Mouse (Mus musculus): ENCODE measurements at regions not wholly inside any gene's neighbourhood (a gene's known extent, or its start where the extent isn't known, plus 50 kb on each side); places are given as distances from the start of the nearest gene placed in this dataset.

GRCm38 (mm10) chr3:48823360-48823759 lies 933.8 kb downstream of the Pcdh18 start:
- TF ChIP-seq CTCF (IDR thresholded peaks at IDR 0.05; ENCODE audit: low read depth) = no peak
- TF ChIP-seq EP300 (optimal IDR thresholded peaks at IDR 0.05) = no peak
- Histone ChIP-seq H3K27me3 (ENCODE audit: control insufficient read depth, insufficient read depth, low read length) (no peaks in the 10 kb centered on the region), H3K4me2 (replicated peaks; ENCODE audit: low read depth) (no peak overlapping the region), H3K9me3 (ENCODE audit: control insufficient read depth, low read length) (no peaks in the 10 kb centered on the region), H3K9ac (ENCODE audit: low read length) (no peak overlapping the region), H3K36me3 (ENCODE audit: control insufficient read depth, insufficient read depth, low read length) (no peaks in the 10 kb centered on the region), H3K4me3 (ENCODE audit: low read depth, low read length) (no peak overlapping the region), H3K27ac (replicated peaks) (no peak overlapping the region), H3K4me1 (replicated peaks; ENCODE audit: control insufficient read depth, insufficient read depth) (no peaks in the 10 kb centered on the region)
- WGBS = 43% methylated on average over 6 of the region's 6 CpGs
- DNase-seq (ENCODE audit: low spot score) (no peak), ATAC-seq (ENCODE audit: low FRiP score, low TSS enrichment) (no peak)

GRCm38 (mm10) chr3:48804398-48804797 lies 952.7 kb downstream of the Pcdh18 start:
- Histone ChIP-seq H3K9me3 (ENCODE audit: control insufficient read depth, low read length) (no peaks in the 10 kb centered on the region), H3K36me3 (ENCODE audit: control insufficient read depth, insufficient read depth, low read length) (no peaks in the 10 kb centered on the region), H3K9ac (ENCODE audit: low read length) (no peak overlapping the region), H3K27ac (replicated peaks) (no peak overlapping the region), H3K4me2 (replicated peaks; ENCODE audit: low read depth) (no peak overlapping the region), H3K27me3 (ENCODE audit: control insufficient read depth, insufficient read depth, low read length) (no peaks in the 10 kb centered on the region), H3K4me1 (replicated peaks; ENCODE audit: control insufficient read depth, insufficient read depth) (no peaks in the 10 kb centered on the region), H3K4me3 (ENCODE audit: low read depth, low read length) (no peak overlapping the region)
- TF ChIP-seq EP300 (optimal IDR thresholded peaks at IDR 0.05) (no peak), CTCF (IDR thresholded peaks at IDR 0.05; ENCODE audit: low read depth) (no peak)
- no peak for DNase-seq (ENCODE audit: low spot score)
- WGBS = 44% methylated on average over 5 of the region's 5 CpGs
- ATAC-seq (ENCODE audit: low FRiP score, low TSS enrichment) = no peak

- TF ChIP-seq CTCF (IDR thresholded peaks at IDR 0.05; ENCODE audit: low read depth) (no peak), EP300 (optimal IDR thresholded peaks at IDR 0.05) (no peak)
- Histone ChIP-seq H3K36me3 (ENCODE audit: control insufficient read depth, insufficient read depth, low read length) (no peaks in the 10 kb centered on the region), H3K27ac (replicated peaks) (no peak overlapping the region), H3K9ac (ENCODE audit: low read length) (no peak overlapping the region), H3K27me3 (ENCODE audit: control insufficient read depth, insufficient read depth, low read length) (no peaks in the 10 kb centered on the region), H3K4me1 (replicated peaks; ENCODE audit: control insufficient read depth, insufficient read depth) (no peaks in the 10 kb centered on the region), H3K4me2 (replicated peaks; ENCODE audit: low read depth) (no peak overlapping the region), H3K4me3 (ENCODE audit: low read depth, low read length) (no peak overlapping the region), H3K9me3 (ENCODE audit: control insufficient read depth, low read length) (no peaks in the 10 kb centered on the region)
- no peak for DNase-seq (ENCODE audit: low spot score)
- WGBS = 86% methylated on average over 4 of the region's 4 CpGs
- no peak for ATAC-seq (ENCODE audit: low FRiP score, low TSS enrichment)
These were observed 985.4 kb downstream of the Pcdh18 start for GRCm38 (mm10) chr3:48771709-48772108.

Measured in stomach, postnatal 0 days (tissue).